Mouse (Mus musculus): ENCODE data around the gene Mgat4a. TPM values are rescaled to one million over a fixed set of nuclear protein-coding genes. Genes with fewer than 3 reads are reported as not detected.

The Mgat4a gene
- total and polyA plus RNA-seq, 3 experiments: 2.7 to 2.8 TPM; not detected in 1

- H3K4me1 ChIP-seq (ENCODE audit: control insufficient read depth in 1 of 2, insufficient read depth in 2 of 2, low read length in 2 of 2): peaks cover 0 to 11% of the 10 kb centered on the region in 2 experiments; a peak in 2 of 4 replicates
- TF ChIP-seq UBTF (IDR thresholded peaks at IDR 0.05; ENCODE audit: borderline replicate concordance, insufficient read depth, low read depth, low read length): no peak
- no peak for TF ChIP-seq SIN3A (IDR thresholded peaks at IDR 0.05; ENCODE audit: low read length)
- TF ChIP-seq MAZ (IDR thresholded peaks at IDR 0.05; ENCODE audit: low read depth, low read length): no peak
- no peak for TF ChIP-seq MYC (IDR thresholded peaks at IDR 0.05; ENCODE audit: low read depth, low read length)
- no peak for TF ChIP-seq ELF1 (IDR thresholded peaks at IDR 0.05; ENCODE audit: low read depth, low read length)
- no peak for TF ChIP-seq ETS1 (IDR thresholded peaks at IDR 0.05; ENCODE audit: low read depth, low read length)
- no peak for TF ChIP-seq ZC3H11A (IDR thresholded peaks at IDR 0.05; ENCODE audit: low read depth, low read length)
- TF ChIP-seq POLR2A (IDR thresholded peaks at IDR 0.05; ENCODE audit: control insufficient read depth in 1 of 2, insufficient read depth in 1 of 2, low read depth in 1 of 2, low read length in 2 of 2, poor library complexity in 1 of 2): no peak
- TF ChIP-seq E2F4 (IDR thresholded peaks at IDR 0.05; ENCODE audit: borderline replicate concordance, low read depth, low read length): no peak
- TF ChIP-seq RAD21 (IDR thresholded peaks at IDR 0.05; ENCODE audit: low read depth, low read length): no peak
- TF ChIP-seq ZMIZ1 (IDR thresholded peaks at IDR 0.05; ENCODE audit: low read depth, low read length): no peak
- TF ChIP-seq KAT2A (conservative IDR thresholded peaks at IDR 0.05; ENCODE audit: low read depth, low read length): no peak
- no peaks in the 10 kb centered on the region for H3K27me3 ChIP-seq (ENCODE audit: control insufficient read depth in 1 of 2, insufficient read depth in 2 of 2, low read length in 2 of 2)
- DNase-seq (ENCODE audit: low read depth, low spot score): no peak
- H3K27ac ChIP-seq (ENCODE audit: control insufficient read depth, low read depth, low read length): no peak overlapping the region
- peaks cover 0 to 8% of the 10 kb centered on the region in 2 experiments; a peak in 2 of 4 replicates for H3K36me3 ChIP-seq (ENCODE audit: control insufficient read depth in 1 of 2, insufficient read depth in 2 of 2, low read length in 2 of 2)
- H3K79me2 ChIP-seq (ENCODE audit: control insufficient read depth, insufficient read depth, low read length, poor library complexity): no peaks in the 10 kb centered on the region
- no peak overlapping the region for H3K4me3 ChIP-seq (ENCODE audit: control insufficient read depth in 1 of 2, insufficient read depth in 1 of 2, low read depth in 2 of 2, low read length in 2 of 2)
- no peak overlapping the region for H3K9ac ChIP-seq (ENCODE audit: control insufficient read depth, low read depth, low read length, poor library complexity, severe bottlenecking)
- no peaks in the 10 kb centered on the region for H3K9me3 ChIP-seq (replicated peaks; ENCODE audit: insufficient read depth, low read length)
These were observed 45.7 kb downstream of the Mgat4a start for GRCm38 (mm10) chr1:37495104-37495503.

- peak overlapping the region; percentile 68 for H3K9ac ChIP-seq (ENCODE audit: control insufficient read depth, low read depth, low read length, poor library complexity, severe bottlenecking)
- peak; percentile 91 for DNase-seq (ENCODE audit: low read depth, low spot score)
- no peaks in the 10 kb centered on the region for H3K9me3 ChIP-seq (replicated peaks; ENCODE audit: insufficient read depth, low read length)
- TF ChIP-seq NELFE (IDR thresholded peaks at IDR 0.05; ENCODE audit: low read depth, low read length) (no peak), KAT2A (conservative IDR thresholded peaks at IDR 0.05; ENCODE audit: low read depth, low read length) (no peak), MAFK (IDR thresholded peaks at IDR 0.05; ENCODE audit: borderline replicate concordance, low read depth, low read length) (no peak), EP300 (IDR thresholded peaks at IDR 0.05; ENCODE audit: low read depth in 1 of 2, low read length in 2 of 2) (0 out of 4 replicates have a peak, but pooled peaks of 1 of the 2 experiments have one; percentile 40), ZKSCAN1 (IDR thresholded peaks at IDR 0.05; ENCODE audit: low read depth, low read length) (no peak), POLR2AphosphoS5 (IDR thresholded peaks at IDR 0.05; ENCODE audit: borderline replicate concordance, low read depth, low read length) (no peak), TAL1 (IDR thresholded peaks at IDR 0.05; ENCODE audit: low read length) (peak; percentile 34), ZNF384 (IDR thresholded peaks at IDR 0.05; ENCODE audit: low read depth, low read length) (no peak), MXI1 (IDR thresholded peaks at IDR 0.05; ENCODE audit: low read depth, low read length) (no peak), CHD2 (IDR thresholded peaks at IDR 0.05; ENCODE audit: low read length) (no peak), POLR2A (IDR thresholded peaks at IDR 0.05; ENCODE audit: control insufficient read depth in 1 of 2, insufficient read depth in 1 of 2, low read depth in 1 of 2, low read length in 2 of 2, poor library complexity in 1 of 2) (no peak), BHLHE40 (IDR thresholded peaks at IDR 0.05; ENCODE audit: borderline replicate concordance, low read depth, low read length) (no peak), NRF1 (IDR thresholded peaks at IDR 0.05; ENCODE audit: insufficient read depth, low read depth, low read length, poor library complexity, severe bottlenecking) (no peak), TBP (IDR thresholded peaks at IDR 0.05; ENCODE audit: low read depth, low read length) (peak; percentile 63), SIN3A (IDR thresholded peaks at IDR 0.05; ENCODE audit: low read length) (0 out of 2 replicates have a peak, but pooled peaks have one; percentile 39), ZC3H11A (IDR thresholded peaks at IDR 0.05; ENCODE audit: low read depth, low read length) (no peak), MYB (IDR thresholded peaks at IDR 0.05; ENCODE audit: low read depth, low read length) (no peak), MAX (IDR thresholded peaks at IDR 0.05; ENCODE audit: low read length) (no peak), ETS1 (IDR thresholded peaks at IDR 0.05; ENCODE audit: low read depth, low read length) (peak; percentile 80; the same call in 1 of the 2 replicates)
- H3K27ac ChIP-seq (ENCODE audit: control insufficient read depth, low read depth, low read length): peak overlapping the region; percentile 85
- no peaks in the 10 kb centered on the region for H3K79me2 ChIP-seq (ENCODE audit: control insufficient read depth, insufficient read depth, low read length, poor library complexity)
- peak overlapping the region; percentile 44 to 53 for H3K4me3 ChIP-seq (ENCODE audit: control insufficient read depth in 1 of 2, insufficient read depth in 1 of 2, low read depth in 2 of 2, low read length in 2 of 2)
- H3K4me1 ChIP-seq (ENCODE audit: control insufficient read depth in 1 of 2, insufficient read depth in 2 of 2, low read length in 2 of 2): peaks cover 0 to 11% of the 10 kb centered on the region in 2 experiments; a peak in 2 of 4 replicates
- H3K27me3 ChIP-seq (ENCODE audit: control insufficient read depth in 1 of 2, insufficient read depth in 2 of 2, low read length in 2 of 2): no peaks in the 10 kb centered on the region
- H3K36me3 ChIP-seq (ENCODE audit: control insufficient read depth in 1 of 2, insufficient read depth in 2 of 2, low read length in 2 of 2): peaks cover 0 to 8% of the 10 kb centered on the region in 2 experiments; a peak in 2 of 4 replicates
These were observed 49.1 kb downstream of the Mgat4a start for GRCm38 (mm10) chr1:37491672-37492071.

Measured in MEL (cell line).